Comparison of ENCODE assay signal across 22 mouse cellular contexts in the genomic region with DNA sequence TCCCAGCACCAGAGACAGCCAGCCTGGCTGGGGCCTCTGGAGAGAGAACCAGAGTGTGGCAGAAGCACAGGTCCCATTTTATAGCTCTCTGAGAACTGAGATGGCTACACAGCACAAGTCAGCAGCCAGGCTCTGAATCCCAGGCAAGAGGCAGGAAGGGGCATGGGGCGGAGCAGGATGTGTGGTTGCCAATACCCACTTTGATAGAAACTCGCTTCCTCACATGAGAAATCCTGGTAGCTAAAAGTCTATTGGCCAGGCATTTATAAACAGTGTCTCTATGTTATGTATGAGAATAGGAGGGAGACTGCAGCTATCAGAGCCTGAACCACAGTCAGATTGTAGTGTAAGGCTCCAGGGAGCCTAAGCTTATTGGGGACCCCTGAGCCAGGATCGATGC. TPM values are rescaled to one million over a fixed set of nuclear protein-coding genes. Genes with fewer than 3 reads are reported as not detected.
DNase-seq lines count a peak whose midpoint lies in the region; ATAC-seq and TF ChIP-seq lines count a peak whose summit lies in the region.
"Had no signal": no experiment of that assay in that cellular context is flagged by ENCODE, and none has a peak within 500 bp of the region (broad histone marks: within the 10 kb centered on the region; RNA-seq: fewer than 3 reads in every experiment).

No protein-coding gene starts in this region.

- ATAC-seq in granulocyte monocyte progenitor cell, adult 5-6 weeks (replicated peaks; ENCODE audit: poor library complexity, severe bottlenecking): peak; percentile 43

- TF ChIP-seq EP300 in ES-Bruce4 (IDR thresholded peaks at IDR 0.05; ENCODE audit: insufficient read depth, low read depth, low read length): no peak

- peak; percentile 50 for DNase-seq in CD4-positive, CD25-positive, alpha-beta regulatory T cell, adult 2 months (ENCODE audit: low read depth, low spot score)
- peak; percentile 36 for DNase-seq in thymus, postnatal 0 days (ENCODE audit: low spot score)
- no peak for DNase-seq in adrenal gland, postnatal 14 days
- DNase-seq in frontal cortex, postnatal 14 days (ENCODE audit: low spot score in 2 of 2): no peak
- DNase-seq in left cerebral cortex, adult 2 months (ENCODE audit: extremely low spot score in 1 of 2, low spot score in 2 of 2): no peak
- DNase-seq: adrenal gland, adult 8-10 months; cerebellum, adult 11-12 months; gastrocnemius, postnatal 10 days; kidney, adult 11 months; kidney, postnatal 14 days; midbrain, embryonic 14.5 days; retina, postnatal 1 day had no signal

- intact Hi-C loops in left cerebral cortex, adult 2 months (cut with DNase I): no loop called here

- no peak for TF ChIP-seq CTCF in ES-Bruce4 (IDR thresholded peaks at IDR 0.05; ENCODE audit: low read depth, low read length)
- no peak for TF ChIP-seq CTCF in left cerebral cortex, adult 2 months (IDR thresholded peaks at IDR 0.05)

- H3K27ac ChIP-seq in ES-Bruce4 (ENCODE audit: insufficient read depth, low read length): peak overlapping the region; percentile 99
- no peak overlapping the region for H3K27ac ChIP-seq in left cerebral cortex, adult 2 months
- H3K27ac ChIP-seq: forebrain, embryonic 10.5 days; hindbrain, embryonic 15.5 days; limb, embryonic 13.5 days; liver, embryonic 14.5 days had no signal

- no peaks in the 10 kb centered on the region for H3K9me3 ChIP-seq in ES-Bruce4 (replicated peaks; ENCODE audit: control insufficient read depth, insufficient read depth, low read length, poor library complexity, severe bottlenecking)
- H3K9me3 ChIP-seq: forebrain, embryonic 10.5 days; hindbrain, embryonic 15.5 days; limb, embryonic 13.5 days had no signal

- no peaks in the 10 kb centered on the region for H3K27me3 ChIP-seq in ES-Bruce4 (ENCODE audit: control insufficient read depth, insufficient read depth, low read length, poor library complexity, severe bottlenecking)
- H3K27me3 ChIP-seq: hindbrain, embryonic 15.5 days; limb, embryonic 13.5 days had no signal

- H3K4me3 ChIP-seq in ES-Bruce4 (ENCODE audit: low read depth, low read length): no peak overlapping the region
- H3K4me3 ChIP-seq in left cerebral cortex, adult 2 months: no peak overlapping the region
- H3K4me3 ChIP-seq: forebrain, embryonic 10.5 days; hindbrain, embryonic 15.5 days; limb, embryonic 13.5 days; myocyte had no signal

- H3K36me3 ChIP-seq in ES-Bruce4 (ENCODE audit: control insufficient read depth, insufficient read depth, low read length, poor library complexity, severe bottlenecking): peaks cover 9% of the 10 kb centered on the region
- H3K36me3 ChIP-seq: forebrain, embryonic 10.5 days; hindbrain, embryonic 15.5 days; limb, embryonic 13.5 days had no signal

- peaks cover 6% of the 10 kb centered on the region for H3K4me1 ChIP-seq in ES-Bruce4 (ENCODE audit: control insufficient read depth, insufficient read depth, low read length)
- H3K4me1 ChIP-seq: forebrain, embryonic 10.5 days; hindbrain, embryonic 15.5 days; limb, embryonic 13.5 days had no signal

- peak overlapping the region; percentile 74 for H3K9ac ChIP-seq in ES-Bruce4 (ENCODE audit: low read depth, poor library complexity, severe bottlenecking)
- H3K9ac ChIP-seq: hindbrain, embryonic 15.5 days; limb, embryonic 13.5 days; liver, embryonic 14.5 days had no signal

- TF ChIP-seq POLR2A in ES-Bruce4 (IDR thresholded peaks at IDR 0.05; ENCODE audit: insufficient read depth, low read length): peak; percentile 43

RNA-seq across cellular contexts. Expression of a gene that starts 8.2 kb away (rescaled TPM):
- 2.9 and 4.7 TPM in 2 replicates for polyA plus RNA-seq in ES-Bruce4 (2011; ENCODE audit: insufficient read depth, insufficient read length, low read depth, missing spikeins)
- not detected in 2 replicates for total RNA-seq in granulocyte monocyte progenitor cell, adult 5-6 weeks (2014; fragmentation: Nextera tagmentation)
- total RNA-seq in granulocyte monocyte progenitor cell, adult 5-6 weeks (2017): not detected in 2 replicates
- not detected in 2 replicates for polyA plus RNA-seq in thymus, postnatal 0 days (2015; fragmentation: Nextera tagmentation; extraction: Ambion mirVana)
- not detected in 2 replicates for total RNA-seq in adrenal gland, postnatal 14 days (2021)
- total RNA-seq in left cerebral cortex, adult 2 months (2021): not detected
- total RNA-seq: adrenal gland, adult 8-10 months; gastrocnemius, postnatal 10 days had no signal
- polyA plus RNA-seq: embryonic facial prominence, embryonic 14.5 days; forebrain, embryonic 10.5 days; limb, embryonic 13.5 days; liver, embryonic 14.5 days; myocyte had no signal

RNA-seq across cellular contexts. Expression of a gene that starts 14.4 kb away (rescaled TPM):
- polyA plus RNA-seq in ES-Bruce4 (2011; ENCODE audit: insufficient read depth, insufficient read length, low read depth, missing spikeins): 29.6 and 30.5 TPM in 2 replicates
- 1.1 and 5.5 TPM in 2 replicates for total RNA-seq in granulocyte monocyte progenitor cell, adult 5-6 weeks (2014; fragmentation: Nextera tagmentation)
- total RNA-seq in granulocyte monocyte progenitor cell, adult 5-6 weeks (2017): 9.1 and 11.2 TPM in 2 replicates
- 5.4 and 5.9 TPM in 2 replicates for polyA plus RNA-seq in thymus, postnatal 0 days (2015; fragmentation: Nextera tagmentation; extraction: Ambion mirVana)
- total RNA-seq in adrenal gland, postnatal 14 days (2021): 10.6 and 10.9 TPM in 2 replicates
- total RNA-seq in left cerebral cortex, adult 2 months (2021): 1 to 10 TPM; 5.3 to 6.2 TPM

RNA-seq across cellular contexts. Expression of a gene that starts 14.4 kb away (rescaled TPM):
- polyA plus RNA-seq in ES-Bruce4 (2011; ENCODE audit: insufficient read depth, insufficient read length, low read depth, missing spikeins): 71.7 and 79.6 TPM in 2 replicates
- total RNA-seq in granulocyte monocyte progenitor cell, adult 5-6 weeks (2014; fragmentation: Nextera tagmentation): 81.6 and 134 TPM in 2 replicates
- total RNA-seq in granulocyte monocyte progenitor cell, adult 5-6 weeks (2017): 25.6 and 35.4 TPM in 2 replicates
- 121 and 135 TPM in 2 replicates for polyA plus RNA-seq in thymus, postnatal 0 days (2015; fragmentation: Nextera tagmentation; extraction: Ambion mirVana)
- total RNA-seq in adrenal gland, postnatal 14 days (2021): 36.5 and 39.8 TPM in 2 replicates
- 10 to 100 TPM; 30.6 to 31.6 TPM for total RNA-seq in left cerebral cortex, adult 2 months (2021)

RNA-seq across cellular contexts. Expression of a gene that starts 16.5 kb away (rescaled TPM):
- 12.6 and 13.2 TPM in 2 replicates for polyA plus RNA-seq in ES-Bruce4 (2011; ENCODE audit: insufficient read depth, insufficient read length, low read depth, missing spikeins)
- not detected in 2 replicates for total RNA-seq in granulocyte monocyte progenitor cell, adult 5-6 weeks (2014; fragmentation: Nextera tagmentation)
- not detected in 2 replicates for total RNA-seq in granulocyte monocyte progenitor cell, adult 5-6 weeks (2017)
- 0.09 and 0.10 TPM in 2 replicates for polyA plus RNA-seq in thymus, postnatal 0 days (2015; fragmentation: Nextera tagmentation; extraction: Ambion mirVana)
- 0.34 TPM in 1 of 2 replicates, not detected in the other for total RNA-seq in adrenal gland, postnatal 14 days (2021)
- total RNA-seq in left cerebral cortex, adult 2 months (2021): under 1 TPM; 0.61 to 0.75 TPM
- total RNA-seq: neutrophil, adult 5-6 weeks had no signal
- polyA plus RNA-seq: heart, postnatal 0 days had no signal

RNA-seq across cellular contexts. Expression of a gene that starts 21.2 kb away (rescaled TPM):
- 67.3 and 68.8 TPM in 2 replicates for polyA plus RNA-seq in ES-Bruce4 (2011; ENCODE audit: insufficient read depth, insufficient read length, low read depth, missing spikeins)
- total RNA-seq in granulocyte monocyte progenitor cell, adult 5-6 weeks (2014; fragmentation: Nextera tagmentation): 81.0 and 96.9 TPM in 2 replicates
- total RNA-seq in granulocyte monocyte progenitor cell, adult 5-6 weeks (2017): 91.6 and 110 TPM in 2 replicates
- 145 and 162 TPM in 2 replicates for polyA plus RNA-seq in thymus, postnatal 0 days (2015; fragmentation: Nextera tagmentation; extraction: Ambion mirVana)
- 77.1 and 81.0 TPM in 2 replicates for total RNA-seq in adrenal gland, postnatal 14 days (2021)
- total RNA-seq in left cerebral cortex, adult 2 months (2021): 100 to 1,000 TPM; 132 to 146 TPM

Comparison
In these comparisons a context has a peak if more than half of its experiments do, and no peak if none do; other contexts are left out.
1. DNase-seq: peak in CD4-positive, CD25-positive, alpha-beta regulatory T cell, adult 2 months (single experiment) and thymus, postnatal 0 days (single experiment); none in adrenal gland, postnatal 14 days (single experiment), frontal cortex, postnatal 14 days (0 of 2) and left cerebral cortex, adult 2 months (0 of 2).